Mouse (Mus musculus) liver, embryonic 14.5 days (tissue): ENCODE data around the gene Aaas.

Experiments
- CTCF ChIP-seq: IDR thresholded peaks from 2 replicates; pipeline ENCODE4 v1.5.1; 2016; ENCODE audit warnings: antibody characterized with exemption, low read depth, control low read depth
- EP300 ChIP-seq: IDR thresholded peaks from 2 replicates; pipeline ENCODE4 v1.6.1; 2016; ENCODE audit warnings: antibody characterized with exemption, low read depth

DNA sequence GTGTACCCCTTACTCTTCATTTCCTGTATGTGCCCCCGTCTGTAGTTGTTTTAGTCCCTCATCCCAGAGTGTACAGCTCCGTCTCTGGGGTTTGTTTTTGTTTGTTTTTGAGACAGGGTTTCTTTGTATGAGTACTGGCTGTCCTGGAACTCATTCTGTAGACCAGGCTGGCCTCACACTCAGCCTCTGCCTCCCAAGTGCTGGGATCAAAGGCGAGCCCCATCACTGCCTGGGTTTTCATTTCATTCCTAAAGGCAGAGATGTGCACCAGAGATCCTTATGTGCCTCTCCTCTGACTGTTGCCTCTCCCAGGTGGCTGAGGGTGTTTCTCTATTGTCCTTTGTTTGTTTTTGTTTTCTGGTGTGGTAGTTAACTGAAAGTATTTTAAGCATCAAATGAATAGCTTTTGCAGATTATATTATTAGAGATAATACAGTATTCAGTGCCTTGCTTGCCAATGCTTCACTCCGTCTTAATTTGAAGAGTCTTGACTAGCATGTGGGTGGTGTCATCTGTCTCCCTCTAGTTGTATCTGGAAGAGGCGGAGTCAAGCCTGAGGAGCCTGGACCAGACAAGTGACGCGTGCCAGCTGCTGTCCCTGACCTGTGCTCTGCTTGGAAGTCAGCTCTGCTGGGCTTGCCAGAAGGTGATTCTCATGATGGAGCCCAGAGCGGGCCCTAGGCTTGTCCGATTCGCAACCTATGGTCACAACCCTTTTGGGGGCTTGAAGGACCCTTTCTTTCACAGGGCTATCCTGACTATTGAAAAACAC, 40.3 kb downstream of the Aaas start:
- TF ChIP-seq CTCF (no peak), EP300 (no peak)
